Mouse (Mus musculus): ENCODE measurements around the gene B3gnt2. TPM values are rescaled to one million over a fixed set of nuclear protein-coding genes. Genes with fewer than 3 reads are reported as not detected.

The B3gnt2 gene
- total RNA-seq, 2 experiments from 2014 or later: 52.7 to 60.0 TPM

- DNase-seq (ENCODE audit: low spot score in 2 of 2): no peak
These were observed 39.5 kb downstream of the B3gnt2 start for GRCm38 (mm10) chr11:22821243-22821642.

DNA sequence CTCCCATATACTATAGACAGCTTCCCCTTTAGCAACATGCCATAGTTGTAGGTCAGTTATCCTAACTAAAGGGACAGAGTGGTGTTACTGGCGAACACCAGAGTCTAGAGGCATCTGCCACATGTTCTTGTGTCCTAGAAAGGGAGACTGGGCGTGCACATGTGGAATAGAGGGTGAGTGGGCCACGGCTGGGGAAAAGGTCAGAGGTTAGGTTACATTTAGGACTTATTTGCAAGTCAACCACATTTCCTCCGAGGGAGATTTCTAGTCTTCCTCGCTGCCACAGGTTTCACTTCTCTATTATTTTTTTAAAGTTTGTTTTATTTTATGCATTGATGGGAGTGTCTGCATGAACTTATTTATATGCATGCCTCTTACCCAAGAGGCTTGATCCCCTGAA, 42.4 kb downstream of the B3gnt2 start:
- no peak for DNase-seq (ENCODE audit: low spot score in 2 of 2)

DNA sequence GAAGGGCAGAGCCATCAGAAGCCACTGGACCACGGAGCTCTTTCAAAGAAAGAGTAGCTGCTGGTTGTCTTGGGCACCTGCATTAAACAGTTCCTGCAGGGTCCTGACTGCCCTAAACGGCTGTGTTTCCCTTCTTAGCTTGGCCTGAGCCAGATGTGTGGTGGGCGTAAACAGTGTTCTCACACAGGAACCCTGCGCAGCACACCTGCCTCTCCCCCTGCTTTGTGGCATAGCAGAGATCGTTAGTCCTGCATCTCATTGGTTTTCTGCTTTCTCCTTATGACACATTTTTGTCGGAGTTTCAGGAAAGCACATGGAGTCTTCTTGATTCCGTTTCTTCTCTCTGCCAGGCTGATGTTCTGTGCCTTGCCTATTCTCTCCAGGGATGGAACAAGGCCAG, 44.9 kb downstream of the B3gnt2 start:
- no peak for DNase-seq (ENCODE audit: low spot score in 2 of 2)

DNA sequence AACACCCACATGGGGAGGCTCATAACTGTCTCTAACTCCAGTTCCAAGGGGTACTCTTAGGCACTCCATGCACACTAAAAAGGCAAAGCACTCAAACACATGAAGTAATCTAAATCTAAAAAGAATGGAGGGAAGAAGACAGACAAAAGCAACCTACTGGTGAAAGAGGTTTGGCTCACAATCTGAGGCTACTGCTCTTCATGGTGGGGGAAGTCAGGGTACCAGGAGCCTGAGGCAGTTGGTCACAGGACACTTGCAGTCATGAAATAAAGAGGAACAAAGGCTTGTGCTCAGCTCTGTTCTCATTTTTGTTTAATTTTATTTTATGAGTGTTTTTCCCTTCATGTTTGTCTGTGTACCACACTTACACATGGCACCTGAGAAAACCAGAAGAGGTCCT, 45.6 kb downstream of the B3gnt2 start:
- no peak for DNase-seq (ENCODE audit: low spot score in 2 of 2)

- DNase-seq (ENCODE audit: low spot score in 2 of 2): no peak
These were observed 46.6 kb downstream of the B3gnt2 start for GRCm38 (mm10) chr11:22813921-22814704.

- no peak for DNase-seq (ENCODE audit: low spot score in 2 of 2)
These were observed 47.3 kb downstream of the B3gnt2 start for GRCm38 (mm10) chr11:22813427-22813826.

DNA sequence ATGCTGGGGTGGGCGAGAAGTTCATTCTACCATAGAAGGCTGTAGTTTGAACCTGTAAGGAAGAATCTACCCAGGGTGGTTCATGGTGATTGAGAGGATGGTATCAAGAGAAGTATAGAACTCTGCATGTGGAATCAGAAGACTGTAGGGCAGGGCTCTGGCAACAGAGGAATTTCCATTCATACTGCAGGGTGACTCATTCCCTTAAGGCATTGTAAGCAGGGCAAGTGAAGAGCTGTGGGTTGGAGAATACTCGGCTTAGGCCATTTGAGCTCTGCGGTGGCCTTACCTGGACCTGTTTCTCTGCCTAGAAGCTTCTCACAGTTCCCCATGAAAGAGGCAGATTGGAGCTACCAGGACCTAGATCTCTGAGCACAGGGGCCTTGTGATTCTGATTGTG, 49.3 kb downstream of the B3gnt2 start:
- no peak for DNase-seq (ENCODE audit: low spot score in 2 of 2)

- no peak for DNase-seq (ENCODE audit: low spot score in 2 of 2)
These were observed 51.2 kb downstream of the B3gnt2 start for GRCm38 (mm10) chr11:22809465-22810096.

GRCm38 (mm10) chr11:22808040-22808439, 52.7 kb downstream of the B3gnt2 start:
- no peak for DNase-seq (ENCODE audit: low spot score in 2 of 2)

DNA sequence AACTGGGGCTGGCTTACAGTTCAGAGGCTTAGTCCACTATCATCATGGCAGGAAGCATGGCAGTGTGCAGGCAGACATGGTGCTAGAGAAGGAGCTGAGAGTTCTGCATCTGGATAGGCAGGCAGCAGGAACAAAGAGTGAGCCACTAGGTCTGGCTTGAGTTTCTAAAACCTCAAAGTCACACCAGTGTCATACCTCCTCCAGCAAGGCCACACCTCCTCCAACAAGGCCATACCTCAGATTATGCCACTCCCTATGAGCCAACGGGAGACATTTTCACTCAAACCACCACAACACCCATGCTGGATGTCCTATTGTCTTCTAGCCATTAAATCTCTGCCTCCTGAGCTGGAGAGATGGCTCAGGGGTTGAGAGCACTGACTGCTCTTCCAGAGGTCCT, 55.6 kb downstream of the B3gnt2 start:
- no peak for DNase-seq (ENCODE audit: low spot score in 2 of 2)

- no peak for DNase-seq (ENCODE audit: low spot score in 2 of 2)
These were observed 60.8 kb downstream of the B3gnt2 start for GRCm38 (mm10) chr11:22799987-22800424.

DNA sequence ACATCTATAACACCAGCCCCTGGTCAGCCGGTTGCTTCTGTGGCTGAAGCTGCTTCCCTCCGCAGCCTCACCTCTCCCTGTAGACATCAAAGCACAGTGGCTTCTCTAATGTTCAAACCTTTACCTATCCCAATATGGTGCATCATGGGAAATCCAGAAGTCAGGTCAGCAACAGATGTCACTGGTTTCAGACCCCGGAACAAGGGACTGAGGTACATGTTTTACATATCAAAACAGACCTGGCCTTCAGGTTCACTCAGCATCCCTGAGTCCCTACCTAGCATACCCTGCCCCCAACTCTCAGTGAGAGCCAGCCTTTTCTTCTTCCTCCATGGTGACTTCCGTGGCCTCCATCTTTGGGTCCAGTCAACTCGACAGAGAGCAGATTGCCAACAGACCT, 61.8 kb downstream of the B3gnt2 start:
- DNase-seq (ENCODE audit: low spot score in 2 of 2): no peak

GRCm38 (mm10) chr11:22794734-22795133, 66.0 kb downstream of the B3gnt2 start:
- no peak for DNase-seq (ENCODE audit: low spot score in 2 of 2)

- DNase-seq (ENCODE audit: low spot score in 2 of 2): no peak
These were observed 66.9 kb downstream of the B3gnt2 start for GRCm38 (mm10) chr11:22793881-22794203.

DNA sequence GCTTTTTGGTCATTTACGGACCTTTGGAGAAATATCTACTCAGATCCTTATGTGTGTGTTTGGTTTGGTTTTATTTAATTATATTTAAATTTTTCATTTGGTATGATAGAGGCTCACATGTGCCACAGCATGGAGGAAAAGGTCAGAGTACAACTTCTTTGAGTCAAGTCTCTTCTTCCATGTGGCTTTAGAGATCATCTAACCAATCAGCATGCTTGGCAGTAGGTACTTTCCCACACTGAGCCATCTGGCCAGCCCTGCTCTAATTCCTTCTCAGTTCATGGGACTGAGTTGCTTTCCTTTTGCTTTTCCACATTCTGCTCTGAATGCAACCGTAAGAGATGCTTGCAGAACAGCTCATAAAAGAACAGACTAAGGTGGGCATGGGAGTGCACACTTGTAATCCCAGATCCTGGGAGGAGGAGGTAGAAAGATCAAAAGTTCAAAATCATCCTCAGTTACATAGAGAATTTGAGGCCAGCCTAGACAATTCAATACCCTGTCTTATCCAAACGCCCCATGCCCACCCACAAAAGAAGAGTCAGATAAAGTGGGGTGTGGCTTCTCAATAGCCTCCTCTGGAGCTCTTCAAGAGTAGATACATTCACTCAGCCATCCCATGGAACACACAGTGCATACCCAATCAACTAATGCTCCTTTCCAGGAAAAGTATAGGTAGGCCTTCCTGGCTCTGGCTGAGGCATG, 67.4 kb downstream of the B3gnt2 start:
- DNase-seq (ENCODE audit: low spot score in 2 of 2): no peak

DNA sequence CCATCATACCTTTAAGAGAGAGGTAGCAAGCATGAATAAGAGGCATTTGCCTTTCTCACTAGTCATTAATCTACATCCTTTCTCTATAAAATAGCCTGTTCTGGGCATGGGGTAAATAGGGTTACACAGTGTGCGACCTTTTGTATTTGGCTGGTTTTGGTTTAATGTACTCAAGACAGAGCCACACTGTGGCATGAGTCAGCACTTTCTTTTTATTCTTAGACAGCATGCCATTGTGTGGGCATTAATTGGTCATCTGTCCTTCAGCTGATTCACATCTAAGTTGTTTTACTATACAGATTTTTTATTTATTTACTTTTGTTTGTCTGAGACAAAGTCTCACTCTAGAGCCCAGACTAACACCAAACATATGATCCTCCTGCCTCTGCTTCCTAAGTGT, 68.6 kb downstream of the B3gnt2 start:
- DNase-seq (ENCODE audit: low spot score in 2 of 2): no peak

DNA sequence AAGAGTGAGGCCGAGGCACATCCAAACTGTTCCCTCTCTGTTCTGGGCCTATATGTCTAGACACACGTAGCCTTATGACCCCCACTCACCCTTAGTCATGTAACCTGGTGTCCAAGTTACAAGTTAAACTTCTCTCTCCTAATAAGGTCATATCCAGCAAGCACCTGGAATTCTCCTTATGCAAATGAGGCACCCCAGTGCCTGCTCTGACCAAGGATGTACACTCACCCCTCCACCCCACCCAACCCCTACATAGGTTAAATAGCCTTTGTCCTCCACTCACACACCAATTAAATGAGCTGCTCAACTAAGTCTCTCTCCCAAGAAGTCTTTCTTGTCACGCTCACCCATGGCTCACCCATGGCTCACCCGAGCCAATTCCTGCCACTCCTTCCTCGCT, 69.0 kb downstream of the B3gnt2 start:
- DNase-seq (ENCODE audit: low spot score in 2 of 2): no peak

DNA sequence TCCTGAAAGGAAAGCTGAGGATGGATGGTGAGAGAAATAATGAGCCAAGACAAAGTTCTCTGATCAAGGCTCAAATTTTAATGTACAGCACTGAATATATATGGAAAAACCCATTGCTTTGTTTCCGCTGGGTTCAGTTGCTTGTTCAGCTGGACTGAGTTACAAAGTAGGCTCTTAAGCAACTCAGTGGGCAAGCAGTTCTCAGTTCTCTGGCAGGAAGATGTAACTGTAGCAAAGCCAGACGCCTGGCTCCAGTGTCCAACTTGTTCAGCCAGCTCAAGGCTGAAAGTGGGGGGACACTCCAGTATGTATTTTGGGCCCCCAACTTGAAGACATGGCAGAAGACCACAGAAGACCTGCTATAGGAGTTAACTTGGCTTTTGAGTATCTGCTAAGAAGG, 72.9 kb downstream of the B3gnt2 start:
- DNase-seq (ENCODE audit: low spot score in 2 of 2): no peak

DNA sequence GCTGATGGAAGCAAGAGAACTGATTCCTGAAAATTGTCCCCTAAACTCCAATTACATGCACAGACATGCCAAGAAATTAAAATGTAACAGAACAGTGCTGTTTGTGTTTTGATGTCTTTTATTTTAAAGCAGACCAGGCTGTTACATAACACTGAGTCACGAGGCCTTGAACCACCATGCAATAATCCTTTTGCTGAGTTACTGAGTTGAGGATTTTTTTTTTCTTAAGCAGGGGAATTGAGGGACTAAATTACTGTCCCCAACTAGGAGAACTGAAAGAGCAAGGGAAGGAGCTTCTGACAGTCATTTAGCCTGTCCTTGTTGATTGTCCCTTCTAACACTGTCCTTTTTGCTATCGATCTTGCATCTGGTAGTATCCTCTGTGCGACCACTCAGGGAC, 76.3 kb downstream of the B3gnt2 start:
- no peak for DNase-seq (ENCODE audit: low spot score in 2 of 2)

DNA sequence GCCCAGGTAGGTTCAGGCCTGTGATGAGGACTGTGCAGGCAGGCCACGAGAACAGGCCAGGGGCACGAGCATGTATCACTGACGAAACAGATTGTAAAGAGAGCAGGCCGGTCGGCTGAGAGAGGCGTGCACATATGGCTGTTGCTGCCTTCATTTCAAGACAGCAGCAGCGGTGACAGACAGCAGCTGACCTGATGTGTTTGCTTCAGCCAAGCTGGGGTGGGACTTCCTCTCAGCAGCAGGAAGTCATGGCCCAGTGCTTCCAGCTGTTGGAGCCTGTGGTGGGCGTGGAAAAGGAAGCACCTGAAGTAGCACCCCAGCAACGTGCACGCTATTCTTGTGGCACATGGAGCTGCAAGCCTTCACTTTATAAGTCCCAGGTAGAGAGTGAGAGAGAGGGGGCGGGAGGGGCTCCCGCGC, 78.0 kb downstream of the B3gnt2 start:
- no peak for DNase-seq (ENCODE audit: low spot score in 2 of 2)

GRCm38 (mm10) chr11:22781190-22781589, 79.6 kb downstream of the B3gnt2 start:
- no peak for DNase-seq (ENCODE audit: low spot score in 2 of 2)

- DNase-seq (ENCODE audit: low spot score in 2 of 2): no peak
These were observed 80.0 kb downstream of the B3gnt2 start for GRCm38 (mm10) chr11:22780761-22781160.
